Mouse (Mus musculus) retina, postnatal 1 day (tissue): Measurements from ENCODE around the gene Adgrb3.
"Not testable (repeated sequence)": the region's sequence is repeated elsewhere in the genome, so short reads cannot be mapped to it uniquely, and the experiment has no call there.

Experiments
- DNase-seq: peaks from one replicate; pipeline ENCODE4 v3.0.0-alpha.2; 2012

Gene Adgrb3

DNA sequence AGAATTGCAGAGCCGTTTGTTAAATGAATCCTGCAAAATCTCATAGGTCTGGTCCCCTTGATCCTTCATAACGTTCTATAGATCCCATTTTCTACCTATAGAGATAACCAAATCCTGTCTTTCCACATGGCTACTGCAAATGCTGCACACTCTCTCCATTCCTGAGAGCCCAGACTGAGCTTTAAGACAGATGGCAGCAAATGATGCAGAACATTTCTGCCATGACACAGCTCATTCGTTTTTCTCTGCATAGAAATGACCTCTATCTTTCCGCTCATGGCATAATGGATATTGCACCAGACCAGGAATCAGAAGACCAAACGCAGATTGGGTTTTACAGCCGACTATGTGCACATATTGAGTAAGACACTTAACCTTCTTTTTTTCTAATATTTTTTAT lies 84.8 kb downstream of the Adgrb3 start:
- no peak for DNase-seq

DNA sequence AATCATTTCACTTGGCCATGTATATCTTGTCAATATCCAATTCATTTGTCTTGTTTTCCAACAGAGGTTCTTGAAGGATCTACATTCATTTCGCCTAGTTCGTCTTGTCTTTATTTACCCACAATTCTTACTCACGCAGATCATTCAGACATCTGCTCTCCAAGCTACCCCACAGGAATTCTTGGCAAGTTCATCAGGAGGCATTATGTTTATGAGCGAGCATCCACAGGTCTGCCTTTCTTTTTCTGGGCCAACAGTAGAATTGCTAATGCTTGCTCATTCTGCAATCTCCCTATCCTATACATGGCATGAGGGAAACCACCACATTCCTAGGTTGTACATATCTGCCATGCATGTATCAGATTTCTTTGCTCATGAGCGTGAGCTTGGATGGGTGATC lies 99.7 kb downstream of the Adgrb3 start:
- no peak for DNase-seq

DNA sequence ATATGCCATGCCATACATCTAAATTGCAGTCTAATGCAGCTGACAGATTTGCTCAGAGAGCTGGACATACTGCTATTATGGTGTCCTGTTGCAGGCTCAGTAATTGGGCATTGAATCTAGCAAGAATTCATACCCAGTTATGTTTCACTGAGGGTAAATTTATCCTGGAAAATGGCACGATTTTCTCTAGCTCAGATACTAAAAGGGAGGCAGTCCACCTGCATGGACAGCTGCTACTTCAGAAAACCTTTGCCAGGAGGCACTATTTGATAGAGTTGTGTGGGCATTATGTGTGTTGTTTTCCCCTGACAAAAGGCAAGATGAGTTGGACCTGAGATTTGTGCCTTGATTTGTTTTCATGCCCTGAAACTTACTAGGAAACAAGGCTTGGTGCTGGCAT lies 118.0 kb downstream of the Adgrb3 start:
- DNase-seq, result no peak

DNA sequence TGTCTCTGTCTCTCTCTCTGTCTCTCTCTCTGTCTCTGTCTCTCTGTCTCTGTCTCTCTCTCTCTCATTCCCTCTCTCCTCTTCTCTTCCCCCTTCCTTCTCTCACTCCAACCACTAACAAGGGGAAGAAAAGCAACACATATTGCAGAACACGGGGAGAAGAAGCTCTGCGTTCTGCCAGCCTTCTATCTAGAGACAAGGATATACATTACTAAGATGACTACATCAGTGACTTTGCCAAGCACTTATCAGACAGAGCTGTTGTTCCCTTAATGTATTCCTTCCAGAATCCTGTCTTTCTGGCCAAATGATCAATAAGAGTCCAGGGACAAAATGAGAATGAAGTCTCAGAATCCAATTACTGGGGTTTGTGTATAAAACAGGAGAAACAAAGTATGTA lies 123.2 kb downstream of the Adgrb3 start:
- DNase-seq, result no peak

GRCm38 (mm10) chr1:25698702-25699250 lies 130.7 kb downstream of the Adgrb3 start:
- DNase-seq, result no peak

GRCm38 (mm10) chr1:25697179-25697578 lies 132.3 kb downstream of the Adgrb3 start:
- DNase-seq, result no peak

DNA sequence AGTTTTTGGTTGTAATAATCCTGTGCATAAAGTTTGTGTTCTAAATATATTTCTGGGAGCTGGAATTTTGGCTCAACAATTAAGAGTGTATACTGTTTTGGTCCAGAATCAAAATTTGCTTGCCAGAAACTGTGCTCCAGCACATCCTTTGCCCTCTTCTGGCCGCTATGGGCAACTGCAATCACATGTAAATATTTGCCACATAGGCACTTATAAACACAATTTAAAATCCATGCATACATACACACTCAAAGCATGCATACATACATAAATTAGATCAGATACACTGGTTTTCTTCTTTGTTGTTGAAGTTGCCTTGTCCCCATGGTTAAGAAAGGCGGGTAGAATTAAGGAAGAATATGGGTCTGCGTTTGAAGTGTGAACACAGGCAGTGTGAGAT lies 132.7 kb downstream of the Adgrb3 start:
- no peak for DNase-seq

- no peak for DNase-seq
Measured at GRCm38 (mm10) chr1:25682118-25682517, 147.4 kb downstream of the Adgrb3 start.

DNA sequence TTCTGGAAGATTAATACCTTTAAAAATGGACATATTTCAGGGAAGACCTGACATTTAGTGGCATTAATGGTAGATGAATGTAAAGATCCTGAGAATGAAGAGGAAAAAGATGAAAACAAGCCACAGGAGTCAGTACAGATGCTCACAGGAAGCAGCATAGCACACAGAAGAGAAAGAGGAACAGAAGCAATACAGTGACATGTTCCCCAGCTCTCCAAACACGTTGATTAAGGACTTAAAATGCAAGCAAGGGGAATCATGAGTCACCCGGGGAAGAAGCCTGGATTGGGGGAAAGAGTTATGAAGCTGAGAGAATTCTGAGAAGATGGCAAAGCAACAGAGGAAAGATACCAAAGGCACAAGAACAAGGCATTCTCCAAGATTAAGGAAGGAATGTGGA lies 149.9 kb downstream of the Adgrb3 start:
- no peak for DNase-seq

DNA sequence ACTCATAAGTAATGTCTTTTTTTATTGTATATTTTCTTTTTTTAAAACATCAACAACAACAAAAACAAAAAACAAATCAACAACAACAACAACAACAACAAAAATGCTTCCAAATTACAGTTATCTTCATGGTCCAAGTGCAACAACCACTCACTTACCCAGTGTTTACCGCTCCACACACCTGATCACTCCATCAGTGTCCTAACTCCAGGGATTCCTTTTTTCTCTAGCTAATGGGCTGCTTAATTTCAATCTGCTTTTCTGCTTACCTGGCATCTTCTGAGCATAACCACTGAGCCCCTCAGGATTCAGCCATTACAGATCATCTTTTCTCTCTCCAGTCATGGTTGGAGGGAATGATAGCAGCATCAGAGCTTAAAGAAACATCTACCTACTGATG lies 176.8 kb downstream of the Adgrb3 start:
- DNase-seq, result no peak

GRCm38 (mm10) chr1:25644256-25644655 lies 185.3 kb downstream of the Adgrb3 start:
- no peak for DNase-seq

GRCm38 (mm10) chr1:25621458-25621857 lies 208.0 kb downstream of the Adgrb3 start:
- no peak for DNase-seq

- peak; percentile 21 for DNase-seq
Measured at GRCm38 (mm10) chr1:25616954-25617353, 212.6 kb downstream of the Adgrb3 start.

GRCm38 (mm10) chr1:25610776-25611175 lies 218.7 kb downstream of the Adgrb3 start:
- DNase-seq, result not testable (repeated sequence)

GRCm38 (mm10) chr1:25598941-25599340 lies 230.6 kb downstream of the Adgrb3 start:
- DNase-seq, result no peak

GRCm38 (mm10) chr1:25588568-25589118 lies 240.9 kb downstream of the Adgrb3 start:
- no peak for DNase-seq

GRCm38 (mm10) chr1:25581698-25582097 lies 247.8 kb downstream of the Adgrb3 start:
- no peak for DNase-seq

DNA sequence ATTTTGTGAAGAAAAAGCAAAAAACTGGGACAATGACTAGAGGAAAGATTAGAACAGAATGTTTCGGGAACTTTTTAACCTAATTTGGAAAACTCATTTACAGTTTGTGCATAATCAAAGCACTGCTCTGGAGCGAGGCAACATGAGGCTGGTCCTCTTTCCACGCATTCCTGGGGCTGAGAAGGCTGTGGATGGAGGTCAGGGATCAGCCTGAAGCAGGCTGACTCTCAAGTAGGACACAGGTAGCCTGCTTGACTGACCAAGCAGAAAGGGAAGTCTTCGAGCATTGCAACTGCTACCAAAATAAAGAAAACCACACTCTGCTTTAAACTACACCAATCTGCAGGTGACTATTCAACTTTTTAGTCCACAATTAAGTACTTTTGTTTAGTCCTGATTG lies 251.7 kb downstream of the Adgrb3 start:
- no peak for DNase-seq

GRCm38 (mm10) chr1:25576598-25576997 lies 252.9 kb downstream of the Adgrb3 start:
- DNase-seq, result no peak

GRCm38 (mm10) chr1:25568096-25568495 lies 261.4 kb downstream of the Adgrb3 start:
- no peak for DNase-seq

- DNase-seq, result no peak
Measured at GRCm38 (mm10) chr1:25546072-25546471, 283.4 kb downstream of the Adgrb3 start.

GRCm38 (mm10) chr1:25543915-25544314 lies 285.6 kb downstream of the Adgrb3 start:
- no peak for DNase-seq

DNA sequence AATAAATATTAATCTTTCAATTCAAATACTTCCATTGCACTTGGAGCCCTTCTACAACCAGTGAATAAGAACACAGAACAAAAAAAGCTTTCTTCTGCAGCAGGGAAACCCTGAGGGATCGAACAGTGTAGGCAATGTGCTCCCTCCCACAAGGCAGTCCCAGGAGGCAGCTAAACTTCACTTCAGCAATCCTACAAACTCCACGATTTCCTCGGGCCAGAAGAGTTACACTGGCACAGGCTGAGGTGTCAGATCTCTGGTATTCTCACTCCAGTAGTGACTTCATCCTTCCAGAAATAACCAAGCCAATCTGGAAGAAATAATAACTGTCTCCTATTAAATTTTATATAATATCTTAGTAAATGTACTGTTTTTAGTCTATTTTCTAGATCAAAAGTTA lies 286.6 kb downstream of the Adgrb3 start:
- no peak for DNase-seq

DNA sequence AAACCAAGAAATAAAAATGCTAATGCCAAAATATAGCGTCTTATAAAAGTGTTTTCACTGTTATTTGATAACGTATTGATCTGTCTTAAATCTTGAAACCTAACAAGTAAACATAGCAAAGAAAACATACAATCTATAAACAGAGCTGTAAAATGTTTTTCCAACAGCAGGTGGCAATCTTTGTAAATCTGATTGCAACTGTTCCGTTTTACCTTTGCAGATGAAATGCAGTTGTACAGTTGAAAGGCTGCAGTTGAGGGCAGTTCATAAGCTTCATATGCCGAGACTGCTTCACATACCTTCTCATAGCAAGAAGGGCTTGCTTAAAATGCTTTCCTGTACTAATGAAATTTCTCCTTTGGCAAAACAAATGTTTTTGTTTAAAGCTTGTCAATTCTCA lies 302.5 kb downstream of the Adgrb3 start:
- DNase-seq, result no peak

DNA sequence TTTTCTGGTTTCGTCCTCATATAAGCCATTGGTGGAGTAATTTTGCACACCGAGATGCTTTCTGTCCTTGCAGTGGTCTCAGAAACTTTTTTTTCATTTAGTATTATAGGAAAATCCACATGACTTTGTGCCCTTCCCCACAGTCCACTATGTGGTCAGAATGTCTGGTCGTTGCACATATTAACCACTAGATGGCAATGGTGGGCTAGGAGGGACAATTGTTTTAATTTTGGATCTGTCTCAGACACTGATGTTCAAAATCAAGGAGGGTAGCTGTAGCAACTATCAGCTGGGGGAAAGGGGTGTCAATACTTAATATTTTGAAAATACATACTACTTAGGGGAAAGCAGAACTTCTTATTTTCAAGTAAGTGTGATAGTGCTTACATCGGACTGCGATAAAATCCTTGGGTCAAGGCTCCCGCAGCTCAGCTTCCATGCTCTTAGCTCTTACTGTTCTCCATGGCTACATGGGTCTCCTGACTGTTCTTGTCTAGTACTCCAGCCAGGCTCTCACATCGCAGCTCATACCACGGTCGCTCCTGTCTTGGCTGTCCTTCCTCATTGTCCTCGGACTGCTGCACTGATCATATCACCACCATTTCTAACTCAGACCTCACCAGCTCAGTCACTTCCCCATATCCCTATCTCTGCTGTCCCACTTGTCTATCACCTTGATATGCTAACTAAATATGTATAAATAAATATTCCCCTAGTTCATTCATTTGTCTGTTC lies 319.0 kb downstream of the Adgrb3 start:
- peak; percentile 58 for DNase-seq
